Mouse (Mus musculus): ENCODE results near the gene Cntnap5c.

- TF ChIP-seq CTCF (IDR thresholded peaks at IDR 0.05; ENCODE audit: borderline replicate concordance, insufficient read depth, low read depth, low read length), result no peak
- no peak for TF ChIP-seq POLR2A (IDR thresholded peaks at IDR 0.05; ENCODE audit: borderline replicate concordance, insufficient read depth, low read length)
Observed at GRCm38 (mm10) chr17:58201148-58201547, 431.8 kb downstream of the Cntnap5c start.

All from cerebellum, adult 2 months (tissue).